Mouse (Mus musculus): ENCODE measurements around the gene Cluap1. TPM values are rescaled to one million over a fixed set of nuclear protein-coding genes. Genes with fewer than 3 reads are reported as not detected.

Cluap1 gene
- polyA plus RNA-seq (2015; fragmentation: Nextera tagmentation; extraction: Ambion mirVana): 32.8 and 33.3 TPM in 2 replicates

- peak within 1 kb of the TSS; percentile 84 for H3K4me2 ChIP-seq (ENCODE audit: low read length)
- H3K4me3 ChIP-seq (replicated peaks; ENCODE audit: low read depth, low read length): peak within 1 kb of the TSS; percentile 63
- peaks cover 15% of the 10 kb centered on the region for H3K36me3 ChIP-seq (ENCODE audit: insufficient read depth, low read length)
- H3K27ac ChIP-seq: peak within 1 kb of the TSS; percentile 76; the same call in 1 of the 2 replicates
- TF ChIP-seq CTCF (IDR thresholded peaks at IDR 0.05; ENCODE audit: low read depth): peak; percentile 83
- peak; percentile 98 for DNase-seq (ENCODE audit: low spot score)
- peak within 1 kb of the TSS; percentile 82 for H3K9ac ChIP-seq (ENCODE audit: low read depth, low read length)
- peak; percentile 99 for ATAC-seq (replicated peaks; ENCODE audit: low FRiP score, low read depth)
- no peaks in the 10 kb centered on the region for H3K9me3 ChIP-seq (replicated peaks; ENCODE audit: low read length)
- H3K27me3 ChIP-seq (ENCODE audit: insufficient read depth, low read length): no peaks in the 10 kb centered on the region
- WGBS: under 1% methylated on average over 33 of the region's 33 CpGs
- H3K4me1 ChIP-seq (replicated peaks; ENCODE audit: insufficient read depth, low read length): peaks cover 5% of the 10 kb centered on the region
Observed at GRCm38 (mm10) chr16:3908537-3909111, at the start of gene Cluap1, which contains the start of gene 1700037C18Rik. Gene Cluap1 (plus strand): TSS chr16:3908801. Gene 1700037C18Rik (minus strand): TSS chr16:3908689.

- Histone ChIP-seq H3K36me3 (ENCODE audit: insufficient read depth, low read length) (0 out of 2 replicates have a peak, but pooled peaks cover 7% of the 10 kb centered on the region), H3K4me3 (replicated peaks; ENCODE audit: low read depth, low read length) (no peak overlapping the region), H3K27me3 (ENCODE audit: insufficient read depth, low read length) (no peaks in the 10 kb centered on the region), H3K9me3 (replicated peaks; ENCODE audit: low read length) (no peaks in the 10 kb centered on the region), H3K9ac (ENCODE audit: low read depth, low read length) (no peak overlapping the region), H3K4me2 (ENCODE audit: low read length) (no peak overlapping the region), H3K4me1 (replicated peaks; ENCODE audit: insufficient read depth, low read length) (no peaks in the 10 kb centered on the region), H3K27ac (no peak overlapping the region)
- WGBS: 91% methylated on average over 4 of the region's 4 CpGs
- DNase-seq (ENCODE audit: low spot score) (no peak), ATAC-seq (replicated peaks; ENCODE audit: low FRiP score, low read depth) (no peak)
- no peak for TF ChIP-seq CTCF (IDR thresholded peaks at IDR 0.05; ENCODE audit: low read depth)
Observed at GRCm38 (mm10) chr16:3859254-3859653, 49.3 kb upstream of the Cluap1 start.

GRCm38 (mm10) chr16:3871815-3872214 is 36.8 kb upstream of the Cluap1 start:
- peak overlapping the region; percentile 66 for H3K4me2 ChIP-seq (ENCODE audit: low read length)
- DNase-seq (ENCODE audit: low spot score) (no peak), ATAC-seq (replicated peaks; ENCODE audit: low FRiP score, low read depth) (0 out of 2 replicates have a peak, but pooled peaks have one; percentile 10)
- no peaks in the 10 kb centered on the region for H3K36me3 ChIP-seq (ENCODE audit: insufficient read depth, low read length)
- H3K27ac ChIP-seq: peak overlapping the region; percentile 3; the same call in 1 of the 2 replicates
- 2% methylated on average over 16 of the region's 16 CpGs for WGBS
- H3K27me3 ChIP-seq (ENCODE audit: insufficient read depth, low read length): no peaks in the 10 kb centered on the region
- H3K9ac ChIP-seq (ENCODE audit: low read depth, low read length): peak overlapping the region; percentile 71
- H3K4me1 ChIP-seq (replicated peaks; ENCODE audit: insufficient read depth, low read length): peaks cover 3% of the 10 kb centered on the region
- TF ChIP-seq CTCF (IDR thresholded peaks at IDR 0.05; ENCODE audit: low read depth): no peak
- no peaks in the 10 kb centered on the region for H3K9me3 ChIP-seq (replicated peaks; ENCODE audit: low read length)
- peak overlapping the region; percentile 43 for H3K4me3 ChIP-seq (replicated peaks; ENCODE audit: low read depth, low read length)

- H3K4me2 ChIP-seq (ENCODE audit: low read length): peak within 1 kb of the TSS; percentile 66
- peak within 1 kb of the TSS; percentile 43 for H3K4me3 ChIP-seq (replicated peaks; ENCODE audit: low read depth, low read length)
- H3K4me1 ChIP-seq (replicated peaks; ENCODE audit: insufficient read depth, low read length): peaks cover 3% of the 10 kb centered on the region
- peak; percentile 3; the same call in 1 of the 2 replicates for TF ChIP-seq CTCF (IDR thresholded peaks at IDR 0.05; ENCODE audit: low read depth)
- no peaks in the 10 kb centered on the region for H3K9me3 ChIP-seq (replicated peaks; ENCODE audit: low read length)
- 5% methylated on average over 47 of the region's 47 CpGs for WGBS
- peak within 1 kb of the TSS; percentile 68; the same call in 1 of the 2 replicates for H3K27ac ChIP-seq
- H3K9ac ChIP-seq (ENCODE audit: low read depth, low read length): peak within 1 kb of the TSS; percentile 71
- H3K36me3 ChIP-seq (ENCODE audit: insufficient read depth, low read length): no peaks in the 10 kb centered on the region
- H3K27me3 ChIP-seq (ENCODE audit: insufficient read depth, low read length): no peaks in the 10 kb centered on the region
- ATAC-seq (replicated peaks; ENCODE audit: low FRiP score, low read depth) (peak; percentile 99), DNase-seq (ENCODE audit: low spot score) (peak; percentile 98)
Observed at GRCm38 (mm10) chr16:3872216-3873047, 36.2 kb upstream of the Cluap1 start, which contains the start of gene Naa60. Gene Naa60 (plus strand): TSS chr16:3872375.

GRCm38 (mm10) chr16:3876346-3876745 is 32.3 kb upstream of the Cluap1 start:
- ATAC-seq (replicated peaks; ENCODE audit: low FRiP score, low read depth) (no peak), DNase-seq (ENCODE audit: low spot score) (no peak)
- Histone ChIP-seq H3K4me1 (replicated peaks; ENCODE audit: insufficient read depth, low read length) (peaks cover 3% of the 10 kb centered on the region), H3K9me3 (replicated peaks; ENCODE audit: low read length) (no peaks in the 10 kb centered on the region), H3K36me3 (ENCODE audit: insufficient read depth, low read length) (no peaks in the 10 kb centered on the region), H3K4me2 (ENCODE audit: low read length) (no peak overlapping the region), H3K27ac (no peak overlapping the region), H3K4me3 (replicated peaks; ENCODE audit: low read depth, low read length) (no peak overlapping the region), H3K27me3 (ENCODE audit: insufficient read depth, low read length) (no peaks in the 10 kb centered on the region), H3K9ac (ENCODE audit: low read depth, low read length) (no peak overlapping the region)
- TF ChIP-seq CTCF (IDR thresholded peaks at IDR 0.05; ENCODE audit: low read depth): no peak
- 93% methylated on average over 4 of the region's 4 CpGs for WGBS
